In the genomic region with DNA sequence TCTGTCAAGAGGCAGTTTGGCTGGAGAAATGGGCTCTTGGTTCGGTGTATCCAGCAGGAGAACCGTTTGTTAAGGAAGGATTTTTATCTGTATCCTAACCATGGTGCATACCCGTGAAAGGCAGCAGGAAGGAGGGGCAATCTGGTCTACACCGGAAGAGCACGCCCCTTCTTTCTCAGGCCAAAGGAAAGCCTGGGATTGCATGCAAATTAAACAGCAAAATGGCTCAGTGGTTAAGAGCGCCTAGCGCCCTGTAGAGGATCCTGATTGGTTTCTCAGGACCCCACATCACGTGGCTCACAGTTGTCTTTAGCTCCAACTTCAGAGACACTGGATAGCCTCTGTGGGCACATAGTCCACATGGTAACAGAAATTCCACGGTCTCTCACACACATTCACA, we compare ENCODE assay signal across 30 mouse cellular contexts. TPM values are rescaled to one million over a fixed set of nuclear protein-coding genes. Genes with fewer than 3 reads are reported as not detected.
"Had no signal": no experiment of that assay in that cellular context is flagged by ENCODE, and none has a peak within 500 bp of the region (broad histone marks: within the 10 kb centered on the region; RNA-seq: fewer than 3 reads in every experiment).

No protein-coding gene starts in this region.

- H3K9me3 ChIP-seq: heart, embryonic 10.5 days; heart, embryonic 12.5 days; hindbrain, embryonic 13.5 days; hindbrain, embryonic 15.5 days; kidney, embryonic 15.5 days; limb, embryonic 13.5 days; limb, embryonic 15.5 days; liver, embryonic 12.5 days had no signal

- DNase-seq: gastrocnemius, adult 2 months; gastrocnemius, postnatal 10 days; gastrocnemius, postnatal 25 days; heart, adult 18-20 months; heart, postnatal 10 days; kidney, adult 11 months; kidney, adult 2 months; kidney, adult 9 months; kidney, postnatal 14 days; kidney, postnatal 36 days; layer of hippocampus, adult 9-11 months; layer of hippocampus, postnatal 36 days had no signal

- H3K27ac ChIP-seq: gastrocnemius, adult 2 months; heart, embryonic 10.5 days; hindbrain, embryonic 13.5 days; hindbrain, embryonic 15.5 days; hindbrain, postnatal 0 days; kidney, embryonic 15.5 days; kidney, postnatal 0 days; limb, embryonic 13.5 days; limb, embryonic 15.5 days; liver, embryonic 12.5 days; liver, embryonic 14.5 days had no signal

- H3K27me3 ChIP-seq: heart, embryonic 12.5 days; hindbrain, embryonic 13.5 days; hindbrain, embryonic 15.5 days; kidney, embryonic 15.5 days; limb, embryonic 13.5 days; limb, embryonic 15.5 days; liver, embryonic 12.5 days had no signal

- H3K4me3 ChIP-seq: gastrocnemius, adult 2 months; heart, embryonic 10.5 days; heart, embryonic 12.5 days; hindbrain, embryonic 13.5 days; hindbrain, embryonic 15.5 days; kidney, embryonic 15.5 days; limb, embryonic 13.5 days; limb, embryonic 15.5 days; liver, embryonic 12.5 days had no signal

- ATAC-seq: hindbrain, postnatal 0 days; intestine, embryonic 16.5 days; liver, embryonic 12.5 days had no signal

- H3K4me1 ChIP-seq: hindbrain, embryonic 13.5 days; hindbrain, embryonic 15.5 days; kidney, embryonic 15.5 days; limb, embryonic 13.5 days had no signal

RNA-seq across cellular contexts. Expression of a gene that starts 0.5 kb away (rescaled TPM):
- total RNA-seq: hematopoietic stem cell, adult 5-6 weeks had no signal
- polyA plus RNA-seq: heart, embryonic 10.5 days; heart, embryonic 12.5 days; heart, embryonic 14.5 days; heart, embryonic 16.5 days; hindbrain, embryonic 11.5 days; hindbrain, embryonic 15.5 days; hindbrain, postnatal 0 days; intestine, embryonic 16.5 days; kidney, embryonic 15.5 days; kidney, postnatal 0 days; large intestine, adult 2 months; limb, embryonic 11.5 days; limb, embryonic 13.5 days; limb, embryonic 15.5 days; liver, embryonic 12.5 days had no signal
